Mouse (Mus musculus) right cerebral cortex, postnatal 36 days (tissue): ENCODE measurements around the gene Itga2b.
A peak's percentile ranks its signal among the peaks of the same experiment; 100 is the strongest.
"Not testable (repeated sequence)": the region's sequence is repeated elsewhere in the genome, so short reads cannot be mapped to it uniquely, and the experiment has no call there.

Experiments
- DNase-seq, 2 experiments: peaks; one replicate each; pipeline ENCODE4 v3.0.0; 2022; ENCODE audit warnings: low spot score in 2 of 2, mixed read lengths in 1 of 2

The Itga2b gene

DNA sequence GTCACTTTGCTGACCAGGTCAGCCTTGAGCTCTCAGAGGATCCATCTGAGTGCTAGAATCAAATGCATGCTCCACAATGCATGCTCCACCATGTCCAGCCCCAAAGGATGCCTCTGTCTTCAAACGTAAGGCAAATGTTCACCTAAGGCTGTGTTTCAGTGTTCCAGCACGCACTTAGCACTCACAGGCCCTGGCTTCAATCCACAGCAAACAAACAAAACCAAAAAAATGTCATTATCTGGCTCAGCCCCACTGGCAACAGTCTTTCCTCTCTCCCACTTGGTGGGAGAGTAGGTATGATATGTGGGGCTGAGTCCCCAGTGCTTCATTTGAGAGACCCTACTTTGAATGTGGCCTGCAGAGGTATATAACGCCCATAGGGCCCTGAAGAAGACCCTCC, 58.9 kb downstream of the Itga2b start:
- no peak for DNase-seq

DNA sequence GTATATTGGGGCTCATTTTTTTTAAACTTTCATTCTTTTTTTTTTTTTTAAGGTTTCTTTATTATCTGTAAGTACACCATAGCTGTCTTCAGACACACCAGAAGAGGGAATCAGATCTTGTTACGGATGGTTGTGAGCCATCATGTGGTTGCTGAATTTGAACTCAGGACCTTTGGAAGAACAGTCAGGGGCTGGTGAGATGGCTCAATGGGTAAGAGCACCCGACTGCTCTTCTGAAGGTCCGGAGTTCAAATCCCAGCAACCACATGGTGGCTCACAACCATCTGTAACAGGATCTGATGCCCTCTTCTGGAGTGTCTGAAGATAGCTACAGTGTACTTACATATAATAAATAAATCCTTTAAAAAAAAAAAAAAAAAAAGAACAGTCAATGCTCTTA, 59.6 kb downstream of the Itga2b start:
- not testable (repeated sequence) for DNase-seq

DNA sequence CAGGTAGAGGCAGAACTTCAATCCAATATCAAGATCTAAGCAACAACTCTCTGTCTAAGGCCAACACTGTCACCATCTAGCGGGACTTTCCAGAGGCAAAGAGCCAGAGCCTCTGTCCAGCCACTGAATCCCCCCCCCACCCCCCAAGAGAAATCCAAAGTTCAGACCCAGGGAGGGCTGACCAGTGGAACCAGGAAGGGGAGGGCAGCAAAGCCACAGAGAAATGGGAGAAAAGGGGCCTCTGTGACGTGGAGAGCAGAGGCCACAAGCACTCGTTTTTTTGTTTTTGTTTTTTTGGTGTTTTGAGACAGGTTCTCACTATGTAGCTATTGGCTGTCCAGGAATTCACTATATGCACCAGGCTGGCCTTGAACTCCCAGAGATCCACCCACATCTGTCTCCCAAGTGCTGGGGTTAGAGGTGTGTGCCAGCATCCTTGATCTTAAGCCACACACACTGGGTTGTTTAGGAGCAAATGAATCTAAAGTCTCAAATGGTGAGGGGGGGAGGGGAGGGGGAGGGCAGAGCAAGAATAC, 60.1 kb downstream of the Itga2b start:
- no peak for DNase-seq

DNA sequence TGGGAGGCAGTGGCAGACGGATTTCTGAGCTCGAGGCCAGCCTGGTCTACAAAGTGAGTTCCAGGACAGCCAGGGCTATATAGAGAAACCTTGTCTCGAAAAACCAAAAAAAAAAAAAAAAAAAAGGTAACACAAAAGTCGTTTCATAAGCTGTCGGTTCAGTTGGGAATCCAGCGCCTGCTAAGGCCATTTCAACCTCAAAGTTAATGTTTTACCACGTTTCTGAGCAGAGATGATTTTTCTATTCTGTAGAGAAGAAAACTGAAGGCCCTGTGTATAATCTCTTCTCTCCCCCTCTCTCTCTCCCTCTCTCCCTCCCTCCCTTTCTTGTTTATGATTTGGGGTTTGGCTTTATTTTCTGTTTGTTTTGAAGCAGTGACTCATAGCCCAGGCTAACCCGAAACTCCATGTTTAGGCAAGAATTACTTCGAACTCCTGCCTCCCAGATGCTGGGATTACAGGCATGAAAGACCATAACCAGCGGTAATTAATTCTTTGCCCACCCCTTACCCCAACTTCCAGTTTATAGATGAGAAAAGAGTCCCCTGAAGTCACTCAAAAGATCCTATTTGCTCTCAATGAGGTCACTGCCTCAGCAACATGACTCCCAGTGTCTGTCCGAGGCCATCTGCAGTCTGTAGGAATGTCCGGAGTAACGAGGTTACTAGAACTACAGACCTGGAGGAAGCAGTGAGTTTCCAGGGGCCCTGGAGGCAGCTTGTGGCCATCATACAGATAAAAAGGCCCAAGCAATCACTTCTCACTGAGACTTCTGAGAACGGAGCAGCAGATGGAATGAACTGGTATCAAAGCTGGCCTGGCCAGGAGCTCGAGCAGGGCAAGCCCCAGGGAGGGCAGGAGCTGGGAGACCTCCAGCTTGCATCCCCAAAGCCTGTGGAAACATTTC, 60.8 kb downstream of the Itga2b start:
- no peak for DNase-seq

DNA sequence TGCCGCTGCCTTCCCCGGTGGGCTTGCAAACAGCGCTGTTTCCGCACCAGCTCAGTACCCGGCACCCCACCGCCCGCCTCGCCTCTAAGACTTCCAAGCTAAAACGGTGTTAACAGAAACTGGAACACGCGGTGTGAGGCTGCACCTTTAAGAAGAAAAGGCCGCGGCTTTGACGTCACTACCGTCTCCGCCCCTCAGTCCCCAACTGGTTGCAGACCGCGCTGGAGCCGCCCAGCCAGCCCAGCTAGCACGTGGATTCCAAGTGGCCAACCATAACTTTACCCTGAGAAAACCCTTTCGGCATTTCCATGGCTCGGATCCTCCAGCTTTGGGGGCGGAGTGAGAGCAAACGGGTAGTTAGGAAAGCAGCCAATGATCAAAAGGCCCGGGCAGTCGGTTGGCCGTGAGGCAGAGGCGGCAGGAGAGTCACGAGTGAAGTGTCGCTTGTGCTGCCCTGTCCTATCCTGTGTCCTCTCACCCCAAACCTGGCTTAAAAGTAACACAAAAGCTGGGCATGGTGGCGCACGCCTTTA, 61.5 kb downstream of the Itga2b start:
- DNase-seq, result peak; percentile 95 to 97

DNA sequence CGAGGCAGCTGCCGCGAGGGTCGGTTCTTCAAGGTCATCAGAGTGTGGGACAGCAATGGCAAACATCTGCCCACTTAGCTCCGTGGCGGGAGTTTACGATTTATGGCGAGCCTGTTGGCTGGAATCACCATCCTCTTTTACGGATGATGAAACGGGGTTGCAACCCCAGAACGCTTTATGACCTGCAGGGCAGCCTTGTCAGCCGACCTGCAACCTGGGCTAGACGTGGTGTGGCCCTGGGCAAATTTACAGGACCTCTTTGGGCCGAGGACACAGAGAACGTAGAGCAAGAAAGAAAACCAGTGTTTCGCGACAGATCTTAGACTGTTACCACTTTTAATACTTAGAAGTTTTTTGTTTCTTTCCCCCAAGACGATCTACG, 62.1 kb downstream of the Itga2b start, which contains the start of gene Slc25a39:
TSS of gene Slc25a39 (minus strand) at position 113 of the 382 bp plus-strand sequence.
- DNase-seq, result no peak

DNA sequence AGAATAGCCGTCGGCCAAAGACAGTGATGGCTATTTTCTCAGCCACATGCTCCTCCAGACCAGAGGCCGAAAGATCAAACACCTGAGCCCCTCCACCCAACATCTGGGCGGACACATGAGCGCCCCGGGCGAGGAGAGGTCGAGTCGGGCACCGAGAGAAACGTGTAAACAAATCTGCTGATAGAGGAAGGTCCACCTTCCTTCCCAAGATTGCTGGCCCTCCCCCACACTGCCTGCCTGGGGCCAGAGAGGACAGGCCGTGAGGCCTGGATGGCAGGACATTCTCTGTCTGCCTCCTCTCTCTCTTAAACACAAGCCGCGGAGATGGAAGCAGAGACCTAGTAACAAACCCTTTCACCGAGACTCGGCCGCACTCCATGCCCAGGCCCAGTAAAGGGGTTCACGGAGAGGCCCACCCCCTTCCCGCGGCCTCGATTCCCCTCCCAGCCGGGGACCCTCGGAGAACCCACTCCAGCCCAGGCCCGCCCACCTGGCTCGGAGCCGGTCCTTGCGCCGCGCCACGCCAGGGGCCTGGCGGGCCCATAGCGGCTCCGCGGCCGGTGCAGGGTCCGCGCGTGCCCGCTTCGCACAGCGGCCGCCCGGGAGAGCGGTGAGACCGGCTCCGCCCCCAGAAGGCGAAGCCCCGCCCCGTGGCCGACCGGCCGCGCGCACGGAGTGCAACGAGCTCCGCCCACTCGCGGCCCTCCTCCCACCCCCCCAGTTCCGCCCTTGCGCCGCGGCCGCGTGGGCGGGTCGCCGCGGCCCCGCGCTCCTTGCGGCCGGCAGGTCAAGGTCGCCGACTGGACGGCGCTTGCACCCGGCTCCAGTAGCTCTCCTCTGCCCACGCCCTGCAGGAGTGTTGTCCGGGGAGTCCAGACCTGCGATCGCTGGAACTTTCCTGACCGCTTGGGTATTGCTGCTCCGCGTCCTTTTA, 62.8 kb downstream of the Itga2b start:
- peak; percentile 78 to 85 for DNase-seq

DNA sequence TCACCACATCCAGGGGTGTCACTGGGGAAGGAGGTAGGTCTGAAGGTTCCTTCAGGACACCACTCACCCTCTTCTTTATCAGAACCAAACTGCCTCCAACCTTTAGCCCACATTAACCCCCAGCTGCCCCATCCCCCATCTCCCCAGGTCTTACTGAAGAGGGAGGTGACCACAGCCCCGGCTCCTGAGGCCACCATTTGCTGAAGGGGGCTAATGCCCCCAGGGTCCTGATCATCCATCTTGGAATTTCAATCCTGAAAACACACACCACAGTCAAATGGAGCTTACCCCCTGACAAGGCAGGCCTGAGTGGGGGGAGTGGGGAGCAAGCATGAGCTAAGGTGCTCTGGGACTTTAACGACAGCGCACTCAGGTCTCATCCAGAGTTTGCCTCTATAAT, 63.5 kb downstream of the Itga2b start:
- no peak for DNase-seq

DNA sequence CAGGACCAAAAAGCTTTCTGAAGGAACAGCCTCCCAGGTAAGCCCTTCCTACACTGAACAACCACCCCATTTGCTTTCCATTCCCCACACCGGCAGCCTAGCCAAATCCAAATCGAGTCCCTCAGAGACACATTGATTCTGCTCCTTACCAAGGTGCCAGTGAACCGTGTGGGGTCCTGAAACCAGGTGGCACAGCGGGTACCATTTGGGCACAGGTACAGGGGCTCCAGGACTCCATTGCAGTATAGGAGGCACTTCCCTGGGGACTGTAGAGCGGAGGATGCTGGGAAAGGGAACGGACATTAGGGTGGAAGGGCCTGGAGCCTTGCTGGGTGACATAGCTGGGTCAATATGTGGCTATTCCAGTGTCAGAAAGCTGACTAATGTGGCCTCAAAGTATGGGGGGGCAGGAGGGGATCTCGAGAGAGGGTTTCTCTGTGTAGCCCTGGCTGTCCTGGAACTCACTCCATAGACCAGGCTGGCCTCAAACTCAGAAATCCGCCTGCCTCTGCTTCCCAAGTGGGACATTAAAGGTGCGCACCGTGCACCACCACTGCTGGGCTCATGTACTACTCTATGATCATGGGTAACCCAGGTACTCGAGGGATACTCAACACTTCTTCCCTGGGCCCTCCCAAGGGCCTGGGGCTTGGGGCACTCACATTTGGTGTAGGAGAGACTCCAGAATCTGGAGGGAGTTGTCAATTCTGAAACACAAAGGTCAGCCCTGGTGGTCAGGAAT, 64.2 kb downstream of the Itga2b start:
- no peak for DNase-seq

DNA sequence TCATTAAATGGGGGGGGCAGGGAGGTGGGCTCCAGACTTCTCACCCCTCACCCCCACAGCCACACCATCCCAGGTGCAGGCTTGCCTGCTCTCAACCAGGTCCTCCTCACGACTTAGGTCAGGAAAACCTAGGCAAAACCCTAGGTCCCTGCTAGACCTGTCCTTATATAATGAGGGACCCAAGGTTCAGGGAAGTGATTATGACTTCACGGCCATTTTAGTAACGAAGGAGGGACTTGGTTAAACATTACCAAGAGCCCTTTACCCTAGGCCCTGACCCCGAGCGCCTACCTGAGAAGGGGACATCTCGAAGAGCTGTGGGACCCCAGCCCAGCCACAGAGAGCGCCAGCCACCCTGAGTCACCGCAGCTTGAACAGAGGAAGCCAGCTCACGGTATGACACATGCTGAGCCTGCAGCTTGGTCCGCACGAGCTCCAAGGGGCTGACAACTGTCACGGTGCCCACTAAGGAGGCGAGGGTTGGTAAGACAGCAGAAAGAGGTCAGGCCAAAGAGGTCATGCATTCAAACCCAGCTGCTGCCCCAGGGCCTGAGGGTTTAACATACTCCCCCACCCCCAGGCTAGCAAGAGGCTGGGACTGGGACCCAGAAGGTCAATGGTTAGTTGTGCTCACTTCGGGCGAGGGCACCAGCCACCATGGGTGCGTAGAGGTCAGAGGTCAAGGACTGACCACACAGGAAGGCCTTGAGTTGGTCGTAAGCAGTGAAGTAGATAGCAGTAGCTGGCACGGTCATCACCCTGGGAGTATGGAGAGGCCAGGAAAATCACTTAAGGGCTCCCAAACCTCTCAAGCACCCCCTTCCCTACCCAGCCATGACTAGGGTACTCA, 65.5 kb downstream of the Itga2b start:
- no peak for DNase-seq

DNA sequence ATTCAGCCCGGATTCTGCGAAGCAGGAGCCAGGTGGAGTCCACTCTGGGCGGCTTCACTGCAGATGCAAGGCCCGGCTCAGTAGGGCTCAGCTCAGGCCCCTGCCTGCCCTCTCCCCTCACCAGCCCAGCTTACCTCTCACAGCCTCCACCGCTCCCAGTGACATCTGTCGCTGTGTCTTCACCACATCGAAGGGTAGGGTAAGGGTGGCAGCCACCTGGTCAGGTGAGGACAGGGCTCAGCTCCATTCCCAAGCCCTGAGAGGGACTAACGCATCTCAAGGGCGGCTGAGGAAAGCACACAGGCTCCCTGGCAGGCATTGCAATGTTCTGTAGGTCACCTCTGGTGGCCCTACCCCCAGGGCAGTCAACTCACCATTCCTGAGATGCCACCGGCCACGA, 66.3 kb downstream of the Itga2b start:
- DNase-seq, result no peak
